Mouse (Mus musculus) kidney, embryonic 15.5 days (tissue): ENCODE measurements around the gene Btbd11. TPM values are rescaled to one million over a fixed set of nuclear protein-coding genes. Genes with fewer than 3 reads are reported as not detected.
A peak's percentile ranks its signal among the peaks of the same experiment; 100 is the strongest.

Experiments
- ATAC-seq: fragments of 200-750 bp; cut with Nextera tagmentation; replicated peaks from 2 replicates; pipeline ENCODE4 v1.8.0; 2017; ENCODE audit warnings: moderate TSS enrichment; ENCODE audit not compliant: low FRiP score
- H3K27ac ChIP-seq: fragments of 300-500 bp; sonication (generic); 2 replicates; pipeline ENCODE4 v1.5.1; 2015; ENCODE audit warnings: mild to moderate bottlenecking, inconsistent platforms
- H3K27me3 ChIP-seq: fragments of 300-500 bp; sonication (generic); 2 replicates; pipeline ENCODE4 v1.6.1; 2015; ENCODE audit warnings: inconsistent platforms
- H3K36me3 ChIP-seq: fragments of 300-500 bp; sonication (generic); 2 replicates; pipeline ENCODE4 v1.6.1; 2015; ENCODE audit warnings: inconsistent platforms
- H3K4me1 ChIP-seq: fragments of 300-500 bp; sonication (generic); 2 replicates; pipeline ENCODE4 v1.6.1; 2015; ENCODE audit warnings: inconsistent platforms
- H3K4me2 ChIP-seq: fragments of 300-500 bp; sonication (generic); 2 replicates; pipeline ENCODE4 v1.6.1; 2015; ENCODE audit warnings: moderate library complexity, mild to moderate bottlenecking, inconsistent platforms
- H3K4me3 ChIP-seq: fragments of 300-500 bp; sonication (generic); replicated peaks from 2 replicates; pipeline ENCODE4 v1.5.1; 2015; ENCODE audit warnings: mild to moderate bottlenecking, inconsistent platforms
- H3K9ac ChIP-seq: fragments of 300-500 bp; sonication (generic); 2 replicates; pipeline ENCODE4 v1.6.1; 2015; ENCODE audit warnings: mild to moderate bottlenecking, inconsistent platforms
- H3K9me3 ChIP-seq: fragments of 300-500 bp; sonication (generic); replicated peaks from 2 replicates; pipeline ENCODE4 v1.6.1; 2016; ENCODE audit warnings: inconsistent platforms
- WGBS: fragments of 180-500 bp; shearing (Covaris S2); methylation state at CpG from one replicate; pipeline ENCODE4 v1.1.7; 2015; ENCODE audit warnings: mixed read lengths; 5-methylcytosine and 5-hydroxymethylcytosine counted together
- polyA plus RNA-seq: library from polyadenylated mRNA; unstranded; fragments of >200 nt; fragmentation: Nextera tagmentation; extraction: Ambion mirVana; gene quantifications from 2 replicates; pipeline ENCODE4 v1.2.1, GENCODE M21; 2015

Gene Btbd11
- polyA plus RNA-seq, 1 experiment from 2014 or later, result 12.2 TPM

DNA sequence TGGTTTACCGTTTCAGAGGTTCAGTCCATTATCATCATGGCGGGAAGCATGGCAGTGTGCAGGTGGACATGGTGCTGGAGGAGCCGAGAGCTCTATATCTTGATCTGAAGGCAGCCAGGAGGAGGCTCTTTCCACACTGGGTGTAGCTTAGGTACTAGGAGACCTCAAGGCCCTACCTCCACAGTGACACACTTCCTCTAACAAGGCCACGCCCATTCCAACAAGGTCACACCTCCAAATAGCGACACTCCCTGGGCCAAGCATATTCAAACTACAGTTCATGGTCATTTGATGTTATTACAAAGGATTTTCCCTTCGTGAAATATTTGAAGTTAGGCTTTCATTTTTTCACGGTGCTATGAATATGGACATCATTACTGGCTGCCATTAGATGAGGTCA lies 3.6 kb upstream of the Btbd11 start:
- no peak for ATAC-seq
- Histone ChIP-seq H3K4me1 (peaks cover 22% of the 10 kb centered on the region), H3K36me3 (no peaks in the 10 kb centered on the region), H3K9me3 (no peaks in the 10 kb centered on the region), H3K4me2 (no peak overlapping the region), H3K9ac (no peak overlapping the region), H3K27me3 (peaks cover 5% of the 10 kb centered on the region), H3K27ac (no peak overlapping the region), H3K4me3 (no peak overlapping the region)
- 86% methylated on average over 7 of the region's 7 CpGs for WGBS

GRCm38 (mm10) chr10:85387219-85388070 lies 831 bp downstream of the Btbd11 start:
- ATAC-seq, result peak; percentile 52
- Histone ChIP-seq H3K4me2 (peak overlapping the region; percentile 94), H3K27ac (peak overlapping the region; percentile 78), H3K27me3 (peaks cover 16% of the 10 kb centered on the region), H3K9me3 (no peaks in the 10 kb centered on the region), H3K36me3 (no peaks in the 10 kb centered on the region), H3K9ac (peak overlapping the region; percentile 75), H3K4me1 (peaks cover 37% of the 10 kb centered on the region), H3K4me3 (peak overlapping the region; percentile 68)
- WGBS, result under 1% methylated on average over 78 of the region's 78 CpGs

- 2% methylated on average over 50 of the region's 50 CpGs for WGBS
- Histone ChIP-seq H3K36me3 (no peaks in the 10 kb centered on the region), H3K4me3 (peak overlapping the region; percentile 68), H3K4me1 (peaks cover 37% of the 10 kb centered on the region), H3K27ac (no peak overlapping the region), H3K27me3 (peaks cover 16% of the 10 kb centered on the region), H3K9ac (peak overlapping the region; percentile 75), H3K4me2 (peak overlapping the region; percentile 94), H3K9me3 (no peaks in the 10 kb centered on the region)
- 0 out of 2 replicates have a peak, but pooled peaks have one; percentile 4 for ATAC-seq
These were observed 1.6 kb downstream of the Btbd11 start for GRCm38 (mm10) chr10:85388071-85388750.

DNA sequence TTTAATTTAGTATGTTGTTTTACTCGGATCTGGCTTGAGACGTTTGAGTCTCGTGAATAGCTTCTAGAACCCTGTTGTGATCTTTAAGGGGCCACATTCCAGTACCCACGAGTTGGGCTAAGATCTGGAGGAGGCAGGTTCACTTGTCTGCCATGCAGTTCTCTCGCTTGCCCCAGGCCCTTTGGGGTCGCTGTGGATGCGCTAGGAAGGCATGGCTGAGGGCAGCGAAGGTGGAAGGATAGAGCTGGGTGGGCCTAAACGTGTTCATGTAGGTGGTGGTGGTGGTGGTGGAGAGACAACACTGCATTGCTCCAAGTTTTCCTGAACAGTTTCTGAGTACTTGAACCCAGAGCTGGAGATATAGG lies 2.1 kb downstream of the Btbd11 start:
- peak overlapping the region; percentile 68 for H3K4me3 ChIP-seq
- H3K27me3 ChIP-seq, result peaks cover 16% of the 10 kb centered on the region
- H3K9me3 ChIP-seq, result no peaks in the 10 kb centered on the region
- no peak for ATAC-seq
- no peaks in the 10 kb centered on the region for H3K36me3 ChIP-seq
- H3K4me1 ChIP-seq, result peaks cover 37% of the 10 kb centered on the region
- WGBS, result 2% methylated on average over 9 of the region's 9 CpGs
- peak overlapping the region; percentile 94 for H3K4me2 ChIP-seq
- no peak overlapping the region for H3K27ac ChIP-seq
- H3K9ac ChIP-seq, result peak overlapping the region; percentile 75; the same call in 1 of the 2 replicates

GRCm38 (mm10) chr10:85389286-85390139 lies 2.9 kb downstream of the Btbd11 start:
- peak overlapping the region; percentile 94 for H3K4me2 ChIP-seq
- peak overlapping the region; percentile 12; the same call in 1 of the 2 replicates for H3K9ac ChIP-seq
- no peak for ATAC-seq
- H3K9me3 ChIP-seq, result no peaks in the 10 kb centered on the region
- H3K4me1 ChIP-seq, result peaks cover 37% of the 10 kb centered on the region
- peaks cover 16% of the 10 kb centered on the region for H3K27me3 ChIP-seq
- WGBS, result 34% methylated on average over 23 of the region's 23 CpGs
- peak overlapping the region; percentile 68 for H3K4me3 ChIP-seq
- no peaks in the 10 kb centered on the region for H3K36me3 ChIP-seq
- no peak overlapping the region for H3K27ac ChIP-seq

DNA sequence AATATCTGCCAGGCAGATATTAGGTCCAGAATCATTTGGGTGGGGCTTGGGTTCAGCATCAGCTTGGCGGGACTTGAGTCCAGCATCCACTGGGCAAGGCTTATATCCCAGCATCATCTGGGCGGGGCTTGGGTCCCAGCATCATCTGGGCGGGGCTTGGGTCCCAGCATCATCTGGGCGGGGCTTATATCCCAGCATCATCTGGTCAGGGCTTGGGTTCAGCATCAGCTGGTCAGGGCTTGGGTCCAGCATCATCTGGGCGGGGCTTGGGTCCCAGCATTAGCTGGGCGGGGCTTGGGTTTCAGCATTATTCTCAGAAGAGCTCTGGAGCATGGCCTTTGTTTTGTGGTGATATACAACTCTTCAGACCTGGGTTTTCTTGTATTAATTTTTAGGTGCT lies 6.4 kb downstream of the Btbd11 start:
- peaks cover 15% of the 10 kb centered on the region for H3K27me3 ChIP-seq
- no peak overlapping the region for H3K27ac ChIP-seq
- peaks cover 20% of the 10 kb centered on the region for H3K4me1 ChIP-seq
- H3K9ac ChIP-seq, result no peak overlapping the region
- no peak overlapping the region for H3K4me3 ChIP-seq
- H3K36me3 ChIP-seq, result no peaks in the 10 kb centered on the region
- no peaks in the 10 kb centered on the region for H3K9me3 ChIP-seq
- no peak for ATAC-seq
- 70% methylated on average over 6 of the region's 6 CpGs for WGBS
- H3K4me2 ChIP-seq, result no peak overlapping the region

- peaks cover 5% of the 10 kb centered on the region for H3K4me1 ChIP-seq
- H3K9ac ChIP-seq, result no peak overlapping the region
- H3K27me3 ChIP-seq, result no peaks in the 10 kb centered on the region
- ATAC-seq, result no peak
- H3K4me2 ChIP-seq, result no peak overlapping the region
- H3K9me3 ChIP-seq, result no peaks in the 10 kb centered on the region
- no peak overlapping the region for H3K4me3 ChIP-seq
- H3K36me3 ChIP-seq, result no peaks in the 10 kb centered on the region
- 64% methylated on average over 4 of the region's 4 CpGs for WGBS
- H3K27ac ChIP-seq, result no peak overlapping the region
These were observed 7.9 kb downstream of the Btbd11 start for GRCm38 (mm10) chr10:85394558-85394957.

DNA sequence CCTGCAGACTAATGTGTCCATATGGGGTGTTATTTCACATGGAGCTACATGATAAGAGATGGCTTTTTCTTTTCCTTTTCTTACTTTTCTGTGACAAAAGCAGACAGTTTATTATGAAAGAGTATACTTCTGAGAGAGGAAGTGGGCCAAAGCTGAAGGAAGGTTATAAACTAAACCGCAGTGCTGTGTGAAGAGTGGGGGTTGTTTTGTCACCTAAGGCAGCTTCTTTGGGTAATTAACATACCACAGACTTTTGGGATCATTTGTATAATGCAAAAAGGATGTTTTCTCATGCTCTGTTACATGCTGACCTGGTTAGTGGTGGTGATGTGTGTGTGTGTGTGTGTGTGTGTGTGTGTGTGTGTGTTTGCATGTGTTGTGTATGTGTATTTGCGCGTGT lies 24.5 kb downstream of the Btbd11 start:
- WGBS, result 78% methylated on average over 3 of the region's 3 CpGs
- H3K27ac ChIP-seq, result no peak overlapping the region
- no peaks in the 10 kb centered on the region for H3K36me3 ChIP-seq
- H3K9ac ChIP-seq, result no peak overlapping the region
- H3K27me3 ChIP-seq, result no peaks in the 10 kb centered on the region
- H3K4me2 ChIP-seq, result no peak overlapping the region
- ATAC-seq, result no peak
- no peaks in the 10 kb centered on the region for H3K9me3 ChIP-seq
- no peak overlapping the region for H3K4me3 ChIP-seq
- no peaks in the 10 kb centered on the region for H3K4me1 ChIP-seq

DNA sequence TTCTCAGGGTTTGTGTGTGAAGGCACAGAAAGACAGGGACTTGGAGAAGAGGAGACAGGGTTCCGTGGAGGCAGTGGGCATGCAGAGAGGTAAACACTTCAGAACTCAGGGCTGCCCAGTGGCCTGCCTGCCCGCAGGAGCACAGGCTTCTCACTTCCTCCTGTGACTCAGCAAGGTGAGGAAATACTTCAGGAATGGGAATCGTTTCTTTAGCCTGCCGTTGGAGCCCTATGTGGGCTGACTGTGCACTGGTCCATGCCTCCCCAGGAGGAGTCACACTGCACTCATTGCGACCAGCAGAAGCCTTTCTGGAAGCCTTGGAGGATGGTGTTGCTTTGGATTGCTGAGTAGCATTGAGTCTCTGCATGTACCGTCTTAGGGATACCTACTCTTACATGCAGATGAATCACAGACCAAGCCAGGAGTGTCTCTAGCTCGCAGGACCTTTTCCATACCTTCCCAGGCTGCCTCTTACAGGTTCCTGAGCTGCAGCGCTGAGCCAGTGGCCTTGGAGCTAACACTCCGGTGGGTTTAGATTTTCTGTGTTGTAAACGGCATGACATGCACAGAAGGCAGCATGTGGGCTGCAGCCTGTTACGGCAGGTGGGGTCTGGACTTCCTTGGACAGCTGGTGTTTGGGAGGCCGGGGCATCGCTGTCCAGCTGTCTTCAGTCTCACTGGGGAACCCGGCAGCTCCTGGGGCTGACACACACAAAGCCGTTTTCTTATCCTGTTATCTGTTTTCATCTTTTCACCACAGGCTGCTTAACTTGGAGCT lies 34.4 kb downstream of the Btbd11 start:
- no peaks in the 10 kb centered on the region for H3K27me3 ChIP-seq
- H3K4me2 ChIP-seq, result no peak overlapping the region
- WGBS, result 46% methylated on average over 15 of the region's 15 CpGs
- no peaks in the 10 kb centered on the region for H3K36me3 ChIP-seq
- H3K9ac ChIP-seq, result no peak overlapping the region
- H3K9me3 ChIP-seq, result no peaks in the 10 kb centered on the region
- peak overlapping the region; percentile 19; the same call in 1 of the 2 replicates for H3K27ac ChIP-seq
- no peak overlapping the region for H3K4me3 ChIP-seq
- no peak for ATAC-seq
- H3K4me1 ChIP-seq, result peaks cover 11% of the 10 kb centered on the region; the same call in 1 of the 2 replicates

DNA sequence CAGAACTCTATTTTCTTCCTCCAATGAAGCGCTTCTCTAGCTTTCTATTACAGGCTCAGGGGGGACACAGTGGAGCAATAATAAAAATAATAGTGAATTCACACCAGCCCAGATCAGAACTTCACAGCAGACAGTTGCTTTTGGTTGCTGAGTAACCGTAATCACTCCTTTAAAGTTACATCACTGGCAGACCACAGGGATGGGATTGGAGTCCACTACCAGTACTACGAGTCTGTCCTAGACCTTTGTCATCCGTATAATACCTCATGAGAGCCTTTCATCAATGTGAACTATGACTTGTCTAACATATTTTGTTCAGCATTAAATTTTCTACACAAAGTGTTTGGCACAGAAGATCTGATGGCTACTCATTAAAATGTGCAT lies 35.0 kb downstream of the Btbd11 start:
- no peak overlapping the region for H3K4me3 ChIP-seq
- no peaks in the 10 kb centered on the region for H3K9me3 ChIP-seq
- 79% methylated on average over 4 of the region's 4 CpGs for WGBS
- no peaks in the 10 kb centered on the region for H3K27me3 ChIP-seq
- peaks cover 11% of the 10 kb centered on the region; the same call in 1 of the 2 replicates for H3K4me1 ChIP-seq
- ATAC-seq, result no peak
- no peaks in the 10 kb centered on the region for H3K36me3 ChIP-seq
- no peak overlapping the region for H3K9ac ChIP-seq
- H3K4me2 ChIP-seq, result no peak overlapping the region
- no peak overlapping the region for H3K27ac ChIP-seq

DNA sequence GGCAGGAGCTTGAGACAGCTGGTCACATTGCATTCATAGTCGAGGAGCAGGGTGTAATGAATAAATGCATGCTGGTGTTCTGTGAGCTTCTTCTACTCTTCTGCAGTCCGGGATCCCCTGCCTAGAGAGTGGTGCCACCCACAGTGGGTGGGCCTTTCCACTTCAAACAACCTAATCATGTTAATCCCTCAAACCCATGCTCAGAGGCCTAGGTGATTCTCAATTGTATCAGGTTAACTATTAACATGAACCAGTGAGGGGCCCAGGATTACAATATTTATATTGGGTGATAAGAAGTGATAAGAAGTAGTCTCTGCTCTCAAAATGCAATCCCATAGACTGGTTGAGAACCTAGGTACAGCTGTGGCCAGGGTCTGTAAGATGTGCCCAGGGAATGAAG lies 39.1 kb downstream of the Btbd11 start:
- H3K4me3 ChIP-seq, result no peak overlapping the region
- H3K9ac ChIP-seq, result no peak overlapping the region
- H3K27ac ChIP-seq, result no peak overlapping the region
- no peaks in the 10 kb centered on the region for H3K36me3 ChIP-seq
- no peaks in the 10 kb centered on the region for H3K9me3 ChIP-seq
- no peak for ATAC-seq
- no peak overlapping the region for H3K4me2 ChIP-seq
- H3K27me3 ChIP-seq, result no peaks in the 10 kb centered on the region
- peaks cover 9% of the 10 kb centered on the region; the same call in 1 of the 2 replicates for H3K4me1 ChIP-seq
- WGBS, result 81% methylated on average over 2 of the region's 2 CpGs
